Mouse (Mus musculus): ENCODE data around the gene Grasp. TPM values are rescaled to one million over a fixed set of nuclear protein-coding genes. Genes with fewer than 3 reads are reported as not detected.

The Grasp gene
- polyA plus RNA-seq, 1 experiment = 11.0 TPM

DNA sequence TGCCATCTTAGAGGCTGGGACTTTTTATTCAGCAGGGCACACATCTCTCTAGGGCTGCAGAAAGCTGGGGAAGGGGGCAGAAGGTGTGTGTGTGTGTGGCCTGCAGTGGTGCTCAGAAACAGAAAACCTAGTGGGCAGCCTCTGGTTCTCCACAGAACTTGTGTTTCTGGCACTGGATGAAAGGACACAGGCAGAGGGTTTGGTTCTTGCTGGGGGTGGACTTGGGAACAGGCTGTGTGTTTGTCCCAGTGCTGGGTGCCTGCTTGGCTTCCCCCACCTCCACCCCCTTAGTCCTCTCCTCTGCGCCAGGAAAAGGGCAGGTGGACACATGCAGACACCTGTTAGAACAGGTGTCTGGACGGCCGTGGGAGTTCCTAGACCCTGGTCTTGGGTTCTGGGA, 47.1 kb downstream of the Grasp start:
- Histone ChIP-seq H3K27me3 (ENCODE audit: control insufficient read depth, insufficient read depth, insufficient read length) (no peaks in the 10 kb centered on the region), H3K4me2 (ENCODE audit: low read depth) (no peak overlapping the region), H3K79me2 (ENCODE audit: control insufficient read depth, insufficient read depth) (peaks cover 6% of the 10 kb centered on the region), H3K36me3 (ENCODE audit: control insufficient read depth, insufficient read depth) (peaks cover 25% of the 10 kb centered on the region), H3ac (ENCODE audit: control insufficient read depth, insufficient read length) (no peak overlapping the region), H3K4me3 (no peak overlapping the region)
- TF ChIP-seq TCF3 (IDR thresholded peaks at IDR 0.05; ENCODE audit: insufficient read length, low read depth) (no peak), POLR2AphosphoS2 (IDR thresholded peaks at IDR 0.05; ENCODE audit: insufficient read length, low read depth) (no peak), REST (IDR thresholded peaks at IDR 0.05; ENCODE audit: insufficient read depth, insufficient read length) (no peak), SRF (IDR thresholded peaks at IDR 0.05; ENCODE audit: control insufficient read depth, insufficient read length, low read depth) (no peak), POLR2A (IDR thresholded peaks at IDR 0.05; ENCODE audit: insufficient read length, low read depth) (no peak)

DNA sequence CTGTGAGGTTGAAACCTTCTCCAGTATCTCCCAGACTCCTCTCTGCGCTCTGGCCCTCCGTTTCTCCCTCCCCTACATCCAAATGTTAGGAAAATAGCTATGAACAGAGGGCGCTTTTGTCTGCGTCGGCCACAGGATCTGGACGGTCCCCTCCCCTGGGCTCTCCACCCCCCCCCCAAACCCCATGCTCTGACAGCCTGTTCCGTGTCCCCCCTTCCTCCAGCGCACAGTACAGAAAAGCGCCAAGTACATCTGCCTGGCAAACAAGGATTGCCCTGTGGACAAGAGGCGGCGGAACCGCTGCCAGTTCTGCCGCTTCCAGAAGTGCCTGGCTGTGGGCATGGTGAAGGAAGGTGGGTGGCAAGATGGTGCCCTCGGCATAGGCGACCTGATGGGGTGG, 47.5 kb downstream of the Grasp start:
- Histone ChIP-seq H3K4me3 (no peak overlapping the region), H3K79me2 (ENCODE audit: control insufficient read depth, insufficient read depth) (peaks cover 6% of the 10 kb centered on the region), H3K36me3 (ENCODE audit: control insufficient read depth, insufficient read depth) (peaks cover 25% of the 10 kb centered on the region), H3K27me3 (ENCODE audit: control insufficient read depth, insufficient read depth, insufficient read length) (no peaks in the 10 kb centered on the region), H3ac (ENCODE audit: control insufficient read depth, insufficient read length) (no peak overlapping the region), H3K4me2 (ENCODE audit: low read depth) (no peak overlapping the region)
- TF ChIP-seq POLR2AphosphoS2 (IDR thresholded peaks at IDR 0.05; ENCODE audit: insufficient read length, low read depth) (no peak), TCF12 (IDR thresholded peaks at IDR 0.05; ENCODE audit: insufficient read depth, poor library complexity, severe bottlenecking) (no peak), CEBPB (IDR thresholded peaks at IDR 0.05; ENCODE audit: insufficient read depth, poor library complexity, severe bottlenecking) (no peak), TCF3 (IDR thresholded peaks at IDR 0.05; ENCODE audit: insufficient read length, low read depth) (no peak), MAX (IDR thresholded peaks at IDR 0.05; ENCODE audit: low read depth) (no peak), REST (IDR thresholded peaks at IDR 0.05; ENCODE audit: insufficient read depth, insufficient read length) (no peak), SRF (IDR thresholded peaks at IDR 0.05; ENCODE audit: control insufficient read depth, insufficient read length, low read depth) (no peak), MYOD1 (IDR thresholded peaks at IDR 0.05; ENCODE audit: control insufficient read depth in 1 of 3, insufficient read length in 2 of 3, low read depth in 2 of 3) (no peak), USF1 (IDR thresholded peaks at IDR 0.05; ENCODE audit: low read depth) (no peak), MYOG (IDR thresholded peaks at IDR 0.05; ENCODE audit: control insufficient read depth in 1 of 3, insufficient read depth in 1 of 3, insufficient read length in 2 of 3, low read depth in 2 of 3) (no peak), POLR2A (IDR thresholded peaks at IDR 0.05; ENCODE audit: insufficient read length, low read depth) (no peak)

- Histone ChIP-seq H3ac (ENCODE audit: control insufficient read depth, insufficient read length) (no peak overlapping the region), H3K4me2 (ENCODE audit: low read depth) (no peak overlapping the region), H3K79me2 (ENCODE audit: control insufficient read depth, insufficient read depth) (no peaks in the 10 kb centered on the region), H3K36me3 (ENCODE audit: control insufficient read depth, insufficient read depth) (peaks cover 21% of the 10 kb centered on the region), H3K4me3 (no peak overlapping the region), H3K27me3 (ENCODE audit: control insufficient read depth, insufficient read depth, insufficient read length) (no peaks in the 10 kb centered on the region)
- TF ChIP-seq SRF (IDR thresholded peaks at IDR 0.05; ENCODE audit: control insufficient read depth, insufficient read length, low read depth) (no peak), REST (IDR thresholded peaks at IDR 0.05; ENCODE audit: insufficient read depth, insufficient read length) (no peak), POLR2AphosphoS2 (IDR thresholded peaks at IDR 0.05; ENCODE audit: insufficient read length, low read depth) (no peak), CEBPB (IDR thresholded peaks at IDR 0.05; ENCODE audit: insufficient read depth, poor library complexity, severe bottlenecking) (no peak), TCF12 (IDR thresholded peaks at IDR 0.05; ENCODE audit: insufficient read depth, poor library complexity, severe bottlenecking) (no peak), MYOG (IDR thresholded peaks at IDR 0.05; ENCODE audit: control insufficient read depth in 1 of 3, insufficient read depth in 1 of 3, insufficient read length in 2 of 3, low read depth in 2 of 3) (no peak), E2F4 (IDR thresholded peaks at IDR 0.05; ENCODE audit: insufficient read depth) (no peak), MYOD1 (IDR thresholded peaks at IDR 0.05; ENCODE audit: control insufficient read depth in 1 of 3, insufficient read length in 2 of 3, low read depth in 2 of 3) (no peak), TCF3 (IDR thresholded peaks at IDR 0.05; ENCODE audit: insufficient read length, low read depth) (no peak)
Measured at GRCm38 (mm10) chr15:101274380-101274779, 50.4 kb downstream of the Grasp start.

DNA sequence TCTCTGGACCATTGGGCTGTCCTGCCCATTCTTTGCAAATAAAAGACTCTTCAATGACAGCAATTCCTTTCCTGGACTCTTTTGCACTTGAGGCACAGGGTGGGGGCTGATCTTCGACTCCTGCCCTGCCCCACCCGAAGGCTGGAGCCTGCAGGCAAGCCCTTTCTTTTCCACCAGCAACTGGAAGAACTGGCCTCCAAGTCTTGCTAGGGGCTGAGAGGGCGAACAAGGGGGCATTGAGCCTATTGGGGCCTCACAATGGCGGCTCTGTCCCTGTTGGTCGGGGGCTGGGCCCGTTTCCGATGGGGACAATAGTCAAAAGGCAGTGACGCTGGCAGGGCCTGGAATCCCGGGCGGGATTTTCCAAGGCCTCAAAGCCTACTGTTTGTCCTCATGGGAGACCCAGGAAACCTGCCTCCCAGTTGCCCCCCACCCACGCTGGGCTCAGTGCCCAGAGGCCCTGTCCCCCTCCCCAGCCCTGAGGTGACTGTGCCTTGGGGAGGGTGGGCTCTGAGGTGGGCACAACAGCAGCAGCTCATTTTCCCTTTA, 53.4 kb downstream of the Grasp start:
- Histone ChIP-seq H3K27me3 (ENCODE audit: control insufficient read depth, insufficient read depth, insufficient read length) (no peaks in the 10 kb centered on the region), H3K4me2 (ENCODE audit: low read depth) (no peak overlapping the region), H3ac (ENCODE audit: control insufficient read depth, insufficient read length) (no peak overlapping the region), H3K79me2 (ENCODE audit: control insufficient read depth, insufficient read depth) (no peaks in the 10 kb centered on the region), H3K36me3 (ENCODE audit: control insufficient read depth, insufficient read depth) (peaks cover 16% of the 10 kb centered on the region), H3K4me3 (no peak overlapping the region)
- TF ChIP-seq TCF12 (IDR thresholded peaks at IDR 0.05; ENCODE audit: insufficient read depth, poor library complexity, severe bottlenecking) (no peak), E2F4 (IDR thresholded peaks at IDR 0.05; ENCODE audit: insufficient read depth) (no peak), TCF3 (IDR thresholded peaks at IDR 0.05; ENCODE audit: insufficient read length, low read depth) (no peak), POLR2AphosphoS2 (IDR thresholded peaks at IDR 0.05; ENCODE audit: insufficient read length, low read depth) (no peak), POLR2A (IDR thresholded peaks at IDR 0.05; ENCODE audit: insufficient read length, low read depth) (no peak), CEBPB (IDR thresholded peaks at IDR 0.05; ENCODE audit: insufficient read depth, poor library complexity, severe bottlenecking) (no peak), MYOG (IDR thresholded peaks at IDR 0.05; ENCODE audit: control insufficient read depth in 1 of 3, insufficient read depth in 1 of 3, insufficient read length in 2 of 3, low read depth in 2 of 3) (no peak), USF1 (IDR thresholded peaks at IDR 0.05; ENCODE audit: low read depth) (no peak), SRF (IDR thresholded peaks at IDR 0.05; ENCODE audit: control insufficient read depth, insufficient read length, low read depth) (no peak), REST (IDR thresholded peaks at IDR 0.05; ENCODE audit: insufficient read depth, insufficient read length) (no peak), MYOD1 (IDR thresholded peaks at IDR 0.05; ENCODE audit: control insufficient read depth in 1 of 3, insufficient read length in 2 of 3, low read depth in 2 of 3) (no peak), MAX (IDR thresholded peaks at IDR 0.05; ENCODE audit: low read depth) (no peak)

DNA sequence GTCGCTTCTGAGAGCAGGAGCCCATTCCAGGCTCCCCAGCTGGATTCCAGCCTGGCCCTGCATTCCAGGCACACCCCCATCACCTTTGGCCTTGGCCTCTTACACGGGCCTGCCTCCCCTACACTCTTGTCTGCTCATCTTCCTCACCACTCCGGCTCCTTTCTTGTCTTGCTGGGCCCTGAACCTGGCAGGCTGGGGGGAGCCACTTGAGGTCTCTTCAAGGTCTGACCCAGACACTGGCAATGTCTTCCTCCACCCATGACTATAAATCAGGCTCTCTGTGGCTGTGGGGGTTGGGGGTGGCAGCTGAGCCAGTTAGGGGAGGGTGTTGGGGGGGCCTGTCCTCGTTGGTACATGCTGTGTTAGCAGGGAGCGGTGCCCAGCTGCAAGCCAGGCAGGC, 54.6 kb downstream of the Grasp start:
- Histone ChIP-seq H3K79me2 (ENCODE audit: control insufficient read depth, insufficient read depth) (no peaks in the 10 kb centered on the region), H3ac (ENCODE audit: control insufficient read depth, insufficient read length) (no peak overlapping the region), H3K36me3 (ENCODE audit: control insufficient read depth, insufficient read depth) (peaks cover 8% of the 10 kb centered on the region), H3K4me2 (ENCODE audit: low read depth) (no peak overlapping the region), H3K4me3 (no peak overlapping the region), H3K27me3 (ENCODE audit: control insufficient read depth, insufficient read depth, insufficient read length) (no peaks in the 10 kb centered on the region)
- TF ChIP-seq MAX (IDR thresholded peaks at IDR 0.05; ENCODE audit: low read depth) (no peak), MYOD1 (IDR thresholded peaks at IDR 0.05; ENCODE audit: control insufficient read depth in 1 of 3, insufficient read length in 2 of 3, low read depth in 2 of 3) (peak in 1 of 3 experiments; percentile 64)
